Mouse (Mus musculus): Measurements from ENCODE around the gene Hspg2.

The Hspg2 gene

DNA sequence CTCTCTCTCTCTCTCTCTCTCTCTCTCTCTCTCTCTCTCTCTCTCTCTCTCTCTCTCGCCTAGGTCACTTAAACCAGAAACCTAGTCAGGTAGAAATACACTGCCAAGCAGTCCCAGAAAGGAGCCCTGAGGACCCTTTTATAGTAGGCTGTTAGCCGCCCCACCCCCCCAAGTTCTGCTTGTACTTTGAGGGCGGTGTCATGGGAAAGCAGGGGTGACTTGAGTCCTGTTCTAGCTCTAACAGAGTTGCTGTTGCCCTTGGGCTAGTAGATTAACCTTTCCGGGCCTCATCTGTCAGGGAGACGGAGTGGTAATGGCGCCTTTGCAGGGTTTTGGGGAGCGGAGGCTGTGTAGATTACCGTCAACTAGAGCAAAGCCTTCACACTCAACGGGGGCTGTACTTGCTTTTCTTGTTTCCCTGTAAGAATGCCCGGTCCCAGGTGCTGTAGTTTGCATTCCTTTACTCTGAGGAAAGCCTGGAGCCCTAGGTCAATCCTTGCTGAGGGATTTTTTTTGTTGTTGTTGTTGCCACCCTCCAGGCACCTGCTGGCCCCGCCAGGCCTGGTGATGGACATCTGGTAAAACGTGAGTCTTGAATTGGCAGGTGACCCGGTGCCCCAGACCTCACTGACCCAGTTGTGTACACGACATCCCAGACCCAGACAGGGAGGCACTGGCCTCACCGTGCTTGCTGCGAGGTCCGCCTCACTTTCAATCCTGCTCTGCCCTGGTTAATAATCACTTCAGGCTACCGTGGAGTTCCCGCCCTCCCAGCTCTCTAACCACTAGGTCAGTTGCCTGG, 11.8 kb downstream of the Hspg2 start:
- no peak for DNase-seq (ENCODE audit: low spot score in 2 of 2)

DNA sequence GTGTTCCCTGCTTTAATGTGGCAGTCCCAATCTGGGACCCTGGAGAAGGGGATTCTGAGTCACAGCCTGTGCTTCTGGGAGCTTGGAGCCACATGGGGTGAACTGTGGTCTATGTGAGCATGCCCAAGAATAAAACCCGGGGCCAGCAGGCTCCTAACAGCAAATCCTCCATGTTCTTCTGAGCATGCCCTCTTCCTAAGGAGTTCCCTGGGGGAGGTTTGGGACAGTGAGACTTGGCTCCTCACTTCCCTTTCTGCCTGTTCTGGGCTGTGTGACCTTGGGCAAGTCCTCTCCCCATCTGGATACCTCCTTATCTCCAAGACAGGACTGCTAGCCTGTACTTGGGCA, 12.4 kb downstream of the Hspg2 start:
- no peak for DNase-seq (ENCODE audit: low spot score in 2 of 2)

DNA sequence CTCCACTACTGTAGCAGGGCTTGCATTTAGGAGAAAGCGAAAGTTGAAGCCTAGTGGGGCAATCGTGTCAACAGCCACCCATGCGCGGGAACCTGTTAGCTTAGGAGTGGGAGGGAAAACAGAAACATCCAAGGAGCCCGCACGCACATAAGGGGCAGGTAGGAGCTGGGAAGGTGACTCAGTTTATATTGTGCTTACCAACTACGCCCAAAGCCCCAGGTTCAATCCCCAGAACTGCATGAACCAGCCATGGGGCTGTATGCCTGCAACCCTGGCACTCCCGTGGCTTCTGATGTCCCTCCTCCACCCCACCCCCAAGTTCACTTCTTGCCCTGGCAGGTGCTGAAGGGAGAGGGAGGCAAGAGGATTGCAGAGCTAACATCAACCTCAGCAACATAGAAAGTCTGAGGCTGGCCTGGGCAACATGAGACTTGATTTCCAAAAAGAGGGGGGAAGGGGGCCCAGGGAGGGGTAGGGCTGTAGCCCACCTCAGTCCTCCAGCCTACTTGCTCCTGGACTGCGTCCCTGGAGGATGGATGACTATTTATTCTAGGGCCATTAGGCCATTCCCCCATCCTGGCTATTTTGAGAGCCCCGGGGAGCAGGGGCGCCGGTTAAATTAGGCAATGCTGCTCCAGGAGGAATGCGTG, 12.9 kb downstream of the Hspg2 start:
- no peak for DNase-seq (ENCODE audit: low spot score in 2 of 2)

DNA sequence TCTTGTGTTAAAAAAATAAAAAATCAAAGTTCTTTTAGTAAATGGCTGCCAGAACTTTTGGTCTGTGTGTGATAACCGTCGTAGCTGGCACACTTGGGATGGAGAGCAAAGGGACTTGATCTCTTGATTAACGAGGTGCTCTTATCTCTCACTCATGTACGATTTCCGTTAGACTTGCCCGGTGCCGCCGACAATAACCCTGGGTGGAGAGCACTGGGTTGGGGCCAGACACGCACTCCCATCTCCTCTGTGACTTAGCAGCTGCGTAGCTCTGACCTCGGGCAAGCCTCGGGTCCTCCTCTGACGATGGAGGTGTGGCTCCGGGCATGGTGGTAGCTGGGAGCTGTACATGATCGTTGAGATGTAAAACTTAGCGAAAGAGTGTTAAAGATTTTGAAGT, 15.3 kb downstream of the Hspg2 start:
- DNase-seq (ENCODE audit: low spot score in 2 of 2): no peak

- DNase-seq (ENCODE audit: low spot score in 2 of 2): no peak
These were observed 16.0 kb downstream of the Hspg2 start for GRCm38 (mm10) chr4:137484586-137484985.

GRCm38 (mm10) chr4:137485258-137485960, 16.8 kb downstream of the Hspg2 start:
- DNase-seq (ENCODE audit: low spot score in 2 of 2): no peak

DNA sequence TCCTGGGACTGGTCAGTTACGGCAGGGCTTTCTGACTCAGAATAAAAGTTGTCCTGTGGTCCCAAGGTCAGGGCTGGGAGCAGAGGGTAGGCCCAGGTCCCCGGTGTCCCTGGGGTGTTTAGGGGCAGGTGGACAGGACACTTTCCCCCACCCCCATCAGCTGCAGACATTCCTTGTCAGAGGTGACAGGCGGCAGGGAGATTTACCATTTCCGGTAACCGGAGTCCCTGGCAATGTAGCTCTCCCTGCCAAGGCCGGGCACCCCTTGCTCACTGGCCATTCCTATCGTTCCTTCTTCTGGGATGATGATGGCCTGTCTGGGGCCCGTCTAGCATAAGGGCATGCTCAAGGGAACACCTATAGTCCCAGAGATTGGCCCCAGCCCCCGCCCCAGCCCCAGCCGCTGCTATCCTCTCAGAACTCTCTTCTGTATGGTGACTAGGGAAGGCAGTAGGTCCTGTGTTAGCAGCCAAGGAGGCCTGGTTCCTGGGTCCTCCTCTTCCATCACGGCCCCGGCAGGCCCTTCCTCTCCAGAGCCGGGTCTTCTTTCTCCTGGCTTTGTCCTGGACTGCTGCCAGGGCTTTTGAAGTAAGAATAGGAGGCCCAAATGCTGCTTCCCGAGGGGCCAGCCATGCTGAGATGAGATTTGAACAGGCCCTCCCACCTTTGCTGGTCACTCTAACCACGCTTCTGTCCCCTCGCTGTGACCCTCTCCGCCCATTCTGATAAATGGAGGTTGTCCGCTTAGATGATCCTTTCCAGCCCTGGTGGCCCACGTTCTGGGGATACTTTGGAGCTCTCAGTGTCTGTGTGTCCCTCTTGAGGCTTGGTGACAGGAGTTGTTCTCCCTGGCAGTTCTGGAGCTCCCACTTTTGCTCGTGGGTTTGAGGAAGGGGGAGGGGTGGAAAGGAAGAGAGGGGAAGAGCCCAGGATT, 17.8 kb downstream of the Hspg2 start:
- no peak for DNase-seq (ENCODE audit: low spot score in 2 of 2)

DNA sequence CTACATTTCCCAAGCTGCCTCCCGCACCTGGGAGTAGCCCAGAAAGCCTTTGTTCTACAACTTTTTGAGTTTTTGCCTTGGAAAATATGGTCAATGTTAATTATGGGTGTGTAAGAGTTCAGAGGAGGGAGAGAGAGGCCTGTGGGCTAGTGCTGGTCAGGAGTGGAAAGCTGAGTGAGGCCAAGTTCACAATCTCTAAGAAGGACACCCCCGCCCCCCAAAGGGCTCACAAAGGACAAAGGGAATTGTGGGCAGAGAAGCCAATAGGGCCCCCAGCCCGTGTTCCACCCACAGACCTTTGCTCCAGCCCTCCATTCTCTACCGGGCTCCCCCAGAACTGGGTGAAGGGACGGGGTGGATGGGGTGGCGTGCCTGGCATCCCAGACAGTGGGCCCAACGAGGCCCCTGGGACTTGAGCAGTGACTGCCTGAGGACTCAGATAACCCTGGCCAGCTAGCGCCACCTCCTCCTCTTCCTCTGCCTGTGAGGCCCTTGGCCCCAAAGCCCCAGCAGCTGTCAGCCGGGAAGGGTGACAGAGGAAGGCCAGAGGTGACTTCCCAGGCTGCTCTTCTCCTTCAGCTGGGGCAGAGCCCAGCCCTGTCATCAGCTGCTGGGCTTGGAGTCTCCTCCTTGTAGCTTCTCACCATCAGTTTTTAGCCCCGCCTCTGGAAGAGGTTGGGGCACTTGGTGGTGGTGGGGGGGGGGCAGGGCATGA, 18.9 kb downstream of the Hspg2 start:
- DNase-seq (ENCODE audit: low spot score in 2 of 2): no peak

DNA sequence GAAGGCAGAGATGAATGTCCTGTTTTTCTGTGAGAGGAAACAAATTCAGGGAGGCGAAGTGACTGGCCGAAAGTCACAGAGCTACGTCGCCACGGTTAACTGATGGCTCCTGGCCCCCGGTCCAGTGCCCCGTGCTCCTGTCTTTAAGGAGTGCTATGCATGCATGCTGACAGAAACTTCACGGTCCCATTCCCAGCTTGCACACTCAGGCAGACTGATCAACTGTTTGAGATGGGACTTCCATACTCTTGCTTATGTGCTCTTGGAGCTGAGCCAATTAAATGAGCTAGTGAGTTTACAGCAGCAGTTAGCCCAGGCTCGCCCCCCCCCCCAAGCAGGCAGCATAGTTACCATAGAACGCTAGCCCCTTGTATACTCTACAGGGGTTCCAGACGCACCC, 19.5 kb downstream of the Hspg2 start:
- no peak for DNase-seq (ENCODE audit: low spot score in 2 of 2)

DNA sequence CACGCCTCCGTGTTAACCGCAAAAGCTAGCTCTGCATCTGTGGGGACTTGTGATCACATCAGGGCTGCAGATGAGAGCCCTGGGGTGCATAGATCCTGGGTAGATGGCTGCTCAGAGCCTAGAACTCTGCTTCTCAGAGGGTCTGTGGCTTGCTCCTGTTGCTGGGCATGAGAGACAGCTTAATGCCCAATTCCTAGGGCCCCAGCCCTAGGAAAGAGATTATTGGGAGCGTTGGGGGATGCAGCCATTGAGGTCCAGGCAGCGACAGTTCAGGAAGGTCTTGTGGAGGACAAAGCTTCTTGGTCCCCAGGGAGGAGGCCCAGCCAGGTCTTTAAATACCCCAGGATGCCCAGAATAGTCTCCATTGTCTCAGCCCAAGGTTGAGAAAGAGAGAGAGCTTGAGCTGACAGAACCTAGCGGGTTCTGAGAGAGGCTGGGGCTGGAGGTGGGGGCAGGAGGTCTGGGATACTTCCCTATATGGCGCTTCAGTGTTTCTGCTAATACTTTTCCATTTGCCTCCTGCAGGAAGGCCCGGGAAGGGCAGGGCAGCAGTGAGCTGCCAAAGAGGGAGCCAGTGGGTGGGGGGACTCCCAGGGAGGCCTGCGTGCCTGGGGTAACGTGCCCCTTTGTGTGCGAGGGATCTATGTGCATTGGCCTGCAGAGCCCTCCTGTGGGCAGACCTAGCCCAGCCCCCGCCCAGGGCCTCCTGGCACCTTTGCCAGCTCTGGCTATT, 20.2 kb downstream of the Hspg2 start:
- DNase-seq (ENCODE audit: low spot score in 2 of 2): no peak

DNA sequence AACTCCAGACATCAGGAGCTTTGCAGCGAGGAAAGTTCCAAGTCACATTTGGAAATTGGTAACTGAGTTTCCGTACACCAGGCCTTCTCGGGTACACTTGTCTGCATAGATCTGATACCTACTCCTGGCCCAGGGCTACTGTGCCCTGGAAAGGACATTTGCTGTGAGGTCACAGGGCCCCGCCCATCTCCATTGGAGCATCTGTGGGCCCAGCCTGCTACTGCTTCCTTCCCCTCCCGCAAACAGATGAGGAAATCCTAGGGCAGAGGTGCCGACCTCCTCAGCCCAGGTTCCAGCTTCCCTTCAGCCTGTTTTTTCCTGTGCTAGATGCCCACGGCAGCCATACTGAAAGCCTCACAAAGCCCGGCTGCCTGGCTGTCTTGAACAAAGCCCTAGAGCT, 21.4 kb downstream of the Hspg2 start:
- no peak for DNase-seq (ENCODE audit: low spot score in 2 of 2)

- DNase-seq (ENCODE audit: low spot score in 2 of 2): no peak
These were observed 24.0 kb downstream of the Hspg2 start for GRCm38 (mm10) chr4:137492563-137492962.

DNA sequence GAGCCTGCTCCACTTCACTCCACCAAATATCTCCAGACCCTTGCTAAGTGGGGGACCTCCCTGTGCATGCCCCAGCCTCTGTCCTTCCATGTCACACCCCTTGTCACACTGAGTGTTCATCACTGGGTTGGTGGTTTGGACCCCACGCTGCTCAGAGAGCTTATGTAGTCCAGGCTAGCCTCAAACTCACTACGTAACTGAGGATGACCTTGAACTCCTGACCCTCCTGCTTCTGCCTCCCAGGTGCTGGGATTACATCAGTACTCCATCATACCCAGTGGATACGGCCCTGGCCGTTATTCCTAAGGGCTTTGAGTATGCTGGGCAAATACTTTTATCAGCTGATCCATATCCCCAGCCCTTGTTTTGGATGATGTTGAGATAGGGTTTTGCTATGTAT, 24.6 kb downstream of the Hspg2 start:
- no peak for DNase-seq (ENCODE audit: low spot score in 2 of 2)

DNA sequence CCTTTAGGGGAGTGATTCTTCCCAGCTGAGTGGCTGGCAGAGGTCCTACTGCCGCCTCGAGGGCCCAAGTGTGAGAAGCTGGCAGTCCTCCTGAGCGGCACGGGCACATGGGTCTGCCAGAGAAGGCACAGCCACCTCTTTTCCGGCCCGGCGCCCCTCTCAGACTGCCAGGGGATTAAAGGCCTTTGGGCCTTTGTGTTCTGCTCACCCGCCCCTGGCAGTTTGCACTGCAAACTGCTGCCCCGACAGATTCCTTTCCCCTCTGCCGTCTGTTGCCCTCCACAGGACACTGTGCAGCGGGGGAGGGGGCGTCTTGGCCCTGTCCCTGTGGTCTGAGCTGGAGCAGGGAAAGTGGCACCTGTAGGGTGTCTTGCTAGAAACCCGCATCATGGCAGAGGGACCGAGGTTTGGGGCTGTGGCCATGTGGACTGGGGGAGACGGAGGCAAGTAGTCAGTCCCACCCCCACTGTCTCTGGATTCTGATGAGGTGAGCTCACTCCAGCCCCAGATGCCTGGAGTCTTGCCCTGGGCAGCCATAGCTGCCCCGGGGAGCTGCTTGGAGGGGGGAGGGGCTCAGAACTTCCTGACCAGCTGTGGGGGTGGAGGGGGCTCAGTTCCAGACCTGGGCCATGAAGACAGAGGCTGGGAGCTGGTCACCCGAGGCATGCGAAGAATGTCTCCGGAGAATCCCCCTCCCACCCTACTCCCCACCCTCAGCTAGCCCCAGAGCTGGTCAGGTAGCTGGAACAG, 26.4 kb downstream of the Hspg2 start:
- DNase-seq (ENCODE audit: low spot score in 2 of 2): no peak

DNA sequence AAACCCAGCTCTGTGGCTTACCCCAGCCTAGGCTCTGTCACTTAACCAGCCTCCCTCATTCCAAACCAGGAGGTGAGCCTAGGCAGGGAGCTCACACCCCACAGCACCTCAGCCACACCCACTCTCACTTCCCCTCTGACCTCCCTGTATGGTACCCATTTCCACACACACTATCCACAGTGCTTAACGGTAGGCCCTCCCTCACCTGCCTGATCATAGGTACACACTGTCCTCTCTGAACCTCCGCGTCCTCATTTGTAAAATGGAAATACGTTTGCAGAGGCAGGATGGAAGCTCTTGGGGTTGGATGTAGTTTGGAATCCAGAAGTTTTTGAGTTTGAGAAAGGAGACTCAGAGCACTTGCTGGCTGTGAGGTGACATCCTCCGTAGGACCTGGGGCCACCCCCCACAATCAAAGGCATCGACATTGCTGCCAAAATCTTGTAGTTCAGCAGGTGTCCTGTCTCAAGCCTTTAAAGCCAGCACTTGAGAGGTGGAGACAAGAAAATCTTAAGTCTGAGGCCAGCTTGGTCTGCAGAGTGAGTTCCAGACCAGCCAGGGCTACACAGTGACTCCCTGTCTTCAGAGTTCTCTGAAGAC, 27.0 kb downstream of the Hspg2 start:
- peak in 1 of 2 experiments; percentile 21 for DNase-seq (ENCODE audit: low spot score in 2 of 2)

- DNase-seq (ENCODE audit: low spot score in 2 of 2): no peak
These were observed 28.8 kb downstream of the Hspg2 start for GRCm38 (mm10) chr4:137497367-137497766.

DNA sequence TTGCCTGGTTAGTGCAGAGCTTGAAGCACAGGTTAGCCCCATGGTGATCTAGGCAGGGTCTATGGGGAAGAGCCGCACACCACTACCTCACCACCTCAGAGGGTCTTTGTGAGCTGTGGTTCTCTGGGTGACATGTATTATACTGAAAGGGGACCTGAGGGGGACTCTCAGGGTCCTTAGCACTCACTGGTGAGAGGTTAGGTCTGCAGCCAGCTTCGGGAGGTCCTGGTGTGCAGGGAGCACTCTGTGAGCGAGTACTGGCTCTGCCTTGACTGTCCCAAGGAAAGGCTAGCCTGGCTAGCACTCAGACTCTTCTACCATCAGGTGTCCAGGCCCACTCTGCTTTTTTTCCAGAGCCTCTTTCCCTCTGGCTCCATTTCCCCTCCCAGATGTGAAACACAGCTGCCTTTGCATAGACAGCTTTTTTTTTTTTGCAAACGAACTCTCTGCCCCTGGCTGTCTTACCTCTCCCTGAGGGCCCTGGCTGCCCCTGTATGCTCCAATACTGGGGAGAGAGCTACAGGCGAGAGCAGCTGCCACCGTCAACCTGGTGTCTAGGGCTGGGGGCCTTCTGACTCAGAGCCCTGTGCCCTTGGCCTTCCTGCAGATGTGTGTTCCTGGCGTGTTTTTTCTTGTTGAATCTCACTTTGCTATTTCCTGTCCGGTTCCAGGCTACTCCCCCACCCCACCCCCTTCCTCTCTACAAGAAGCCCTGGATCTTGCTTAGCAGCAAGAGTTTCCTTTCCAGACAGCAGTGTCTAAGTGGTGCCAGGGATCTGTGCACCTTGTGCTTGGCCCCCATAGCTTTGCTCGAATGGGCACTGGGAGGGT, 29.5 kb downstream of the Hspg2 start:
- no peak for DNase-seq (ENCODE audit: low spot score in 2 of 2)

GRCm38 (mm10) chr4:137498882-137499583, 30.5 kb downstream of the Hspg2 start:
- DNase-seq (ENCODE audit: low spot score in 2 of 2): no peak
